In the genomic region with DNA sequence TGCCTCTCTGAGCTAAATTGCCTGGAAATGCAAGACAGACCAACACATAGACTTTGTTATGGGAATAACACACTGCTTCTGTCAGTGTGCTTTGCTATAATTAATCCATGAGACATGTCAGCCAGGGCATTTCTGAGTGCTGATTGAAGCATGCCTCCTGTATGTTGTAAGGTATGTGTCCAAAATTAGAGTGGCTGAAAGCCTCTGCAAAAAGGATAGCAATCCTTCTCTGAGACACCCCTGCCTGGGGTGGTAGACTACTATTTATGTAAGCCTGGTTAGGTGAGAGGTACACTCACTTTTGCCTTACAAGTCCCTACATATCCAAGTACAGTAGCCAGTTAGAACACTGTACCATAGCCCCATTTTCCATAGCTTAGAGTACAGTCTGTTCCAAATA, we compare ENCODE assay signal across 26 mouse cellular contexts.
"Had no signal": no experiment of that assay in that cellular context is flagged by ENCODE, and none has a peak within 500 bp of the region (broad histone marks: within the 10 kb centered on the region; RNA-seq: fewer than 3 reads in every experiment).

No protein-coding gene starts in this region.

- ATAC-seq: forebrain, embryonic 16.5 days; hindbrain, embryonic 16.5 days; inflammation-experienced regulatory T-cells, adult 6 months; intestine, embryonic 15.5 days; intestine, postnatal 0 days; liver, postnatal 0 days had no signal

- H3K27me3 ChIP-seq: hindbrain, embryonic 12.5 days; intestine, embryonic 15.5 days; limb, embryonic 12.5 days; liver, embryonic 13.5 days; liver, embryonic 15.5 days had no signal

- H3K4me2 ChIP-seq: hindbrain, embryonic 12.5 days; hindbrain, embryonic 14.5 days; intestine, embryonic 15.5 days; limb, embryonic 12.5 days; liver, embryonic 11.5 days; liver, embryonic 13.5 days; liver, embryonic 15.5 days had no signal

- H3K9me3 ChIP-seq: hindbrain, embryonic 10.5 days; hindbrain, embryonic 12.5 days; intestine, embryonic 15.5 days; limb, embryonic 10.5 days; limb, embryonic 12.5 days; liver, embryonic 13.5 days; liver, embryonic 15.5 days had no signal

- H3K9ac ChIP-seq: hindbrain, embryonic 12.5 days; hindbrain, embryonic 14.5 days; intestine, embryonic 15.5 days; limb, embryonic 12.5 days; liver, embryonic 13.5 days; liver, embryonic 15.5 days; liver, postnatal 0 days had no signal

- H3K4me1 ChIP-seq: hindbrain, embryonic 10.5 days; hindbrain, embryonic 12.5 days; intestine, embryonic 15.5 days; limb, embryonic 10.5 days; limb, embryonic 12.5 days; liver, embryonic 13.5 days; liver, embryonic 15.5 days had no signal

- H3K36me3 ChIP-seq: hindbrain, embryonic 10.5 days; hindbrain, embryonic 12.5 days; intestine, embryonic 15.5 days; limb, embryonic 10.5 days; limb, embryonic 12.5 days; liver, embryonic 13.5 days; liver, embryonic 15.5 days had no signal

- H3K27ac ChIP-seq: gastrocnemius, adult 2 months; hindbrain, embryonic 10.5 days; hindbrain, embryonic 12.5 days; hindbrain, embryonic 14.5 days; intestine, embryonic 15.5 days; layer of hippocampus, adult 2 months; left cerebral cortex, adult 2 months; limb, embryonic 10.5 days; limb, embryonic 12.5 days; liver, embryonic 13.5 days; liver, embryonic 15.5 days had no signal

- DNase-seq: gastrocnemius, adult 2 months; gastrocnemius, postnatal 10 days; gastrocnemius, postnatal 25 days; heart, postnatal 4 days; kidney, adult 18-20 months; kidney, adult 8-10 months; kidney, postnatal 10 days; kidney, postnatal 25 days; kidney, postnatal 4 days; liver; liver, embryonic 13.5 days; liver, postnatal 0 days had no signal

- H3K4me3 ChIP-seq: gastrocnemius, adult 2 months; hindbrain, embryonic 10.5 days; hindbrain, embryonic 12.5 days; intestine, embryonic 15.5 days; layer of hippocampus, adult 2 months; left cerebral cortex, adult 2 months; limb, embryonic 10.5 days; limb, embryonic 12.5 days; liver, embryonic 13.5 days; liver, embryonic 15.5 days had no signal
